Mouse (Mus musculus) right cerebral cortex, adult 18-20 months (tissue): ENCODE results near the gene Olfr1368.
"Not testable (repeated sequence)": the region's sequence is repeated elsewhere in the genome, so short reads cannot be mapped to it uniquely, and the experiment has no call there.

Experiments
- DNase-seq: peaks from one replicate; pipeline ENCODE4 v3.0.0; 2022; ENCODE audit warnings: mixed read lengths

Gene Olfr1368

DNA sequence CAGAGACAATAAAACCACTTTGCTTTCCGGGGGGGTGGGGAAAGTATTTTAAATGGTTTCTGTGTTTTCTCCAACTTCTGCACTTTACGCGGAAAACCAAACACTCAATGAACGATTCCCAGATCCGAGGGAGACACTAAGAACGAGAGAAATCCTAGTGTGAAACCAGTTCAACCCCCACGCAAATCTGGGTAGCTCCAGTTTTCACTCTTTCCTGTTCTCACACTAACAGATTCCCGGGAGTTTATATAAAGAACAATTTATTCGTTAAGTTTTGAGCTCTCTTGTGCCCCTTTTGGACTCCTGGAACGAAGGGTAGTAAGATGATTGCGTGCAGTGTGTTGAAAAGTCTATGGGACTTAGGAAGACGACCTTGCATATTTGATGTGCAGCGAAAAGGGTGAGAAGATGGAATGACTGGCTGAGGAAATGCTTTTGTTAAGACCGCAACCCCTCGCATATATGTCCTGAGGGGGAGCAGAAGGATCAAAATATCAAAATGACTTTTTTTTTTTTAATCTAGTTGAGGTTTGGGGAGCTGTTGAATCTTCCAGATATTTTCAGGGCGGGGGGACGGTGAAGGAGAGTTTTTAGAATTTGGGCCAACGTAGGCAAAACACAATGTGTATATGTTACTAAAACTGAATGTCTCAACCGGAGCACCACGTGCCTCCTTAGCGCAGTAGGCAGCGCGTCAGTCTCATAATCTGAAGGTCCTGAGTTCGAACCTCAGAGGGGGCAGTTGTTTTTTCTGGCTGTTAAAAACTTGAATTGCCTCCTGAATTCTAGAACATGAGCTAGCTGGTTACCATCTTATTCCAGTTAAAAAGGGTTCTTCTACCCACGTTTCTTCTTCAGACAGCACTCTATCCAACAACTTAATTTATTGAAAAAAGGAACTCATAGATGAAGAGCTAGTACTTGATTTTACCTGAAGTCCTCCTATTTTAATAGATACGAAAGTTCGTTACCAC, 21.6 kb upstream of the Olfr1368 start:
- DNase-seq = peak; percentile 83

GRCm38 (mm10) chr13:21162591-21162990, 16.9 kb upstream of the Olfr1368 start:
- DNase-seq = no peak

GRCm38 (mm10) chr13:21161591-21161990, 15.9 kb upstream of the Olfr1368 start:
- no peak for DNase-seq

DNA sequence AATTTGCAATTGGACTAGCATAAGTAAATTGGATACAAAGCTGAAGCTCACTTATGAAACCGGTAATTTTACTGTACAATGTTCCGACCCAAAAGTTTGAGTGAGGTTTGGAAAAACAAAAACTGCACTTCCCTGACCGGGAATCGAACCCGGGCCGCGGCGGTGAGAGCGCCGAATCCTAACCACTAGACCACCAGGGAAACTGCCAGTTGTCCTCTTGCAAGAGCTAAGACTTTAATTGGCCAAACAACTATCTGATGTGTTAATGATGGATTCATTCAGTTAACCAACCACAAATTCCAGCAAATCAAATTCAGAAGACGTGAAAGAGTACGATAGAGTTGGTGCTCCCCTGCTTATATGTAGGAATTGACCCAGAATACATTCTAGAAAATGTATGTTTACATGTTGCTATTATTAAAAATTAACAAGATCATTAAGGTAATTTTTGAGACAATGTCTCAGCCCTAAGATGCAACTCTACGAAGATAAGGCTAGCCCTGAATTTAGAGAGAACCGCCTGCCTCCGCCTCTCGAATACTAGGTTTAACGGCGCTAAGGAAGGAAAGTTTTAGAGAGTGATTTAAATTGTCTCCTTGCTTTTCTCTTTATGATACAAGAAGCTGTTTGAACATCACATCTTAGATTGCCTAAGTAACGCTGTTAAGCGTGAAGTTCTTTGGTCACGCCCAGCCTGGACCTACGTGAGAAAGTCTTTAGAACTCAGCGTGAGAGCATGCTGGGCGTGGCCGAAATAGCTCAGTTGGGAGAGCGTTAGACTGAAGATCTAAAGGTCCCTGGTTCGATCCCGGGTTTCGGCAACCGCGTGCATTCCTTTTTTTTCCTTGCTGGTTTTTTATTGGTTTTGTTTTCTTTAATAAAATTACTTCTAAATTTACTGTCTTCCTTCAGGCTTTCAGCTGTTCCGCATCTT, 15.3 kb upstream of the Olfr1368 start:
- peak; percentile 88 for DNase-seq

DNA sequence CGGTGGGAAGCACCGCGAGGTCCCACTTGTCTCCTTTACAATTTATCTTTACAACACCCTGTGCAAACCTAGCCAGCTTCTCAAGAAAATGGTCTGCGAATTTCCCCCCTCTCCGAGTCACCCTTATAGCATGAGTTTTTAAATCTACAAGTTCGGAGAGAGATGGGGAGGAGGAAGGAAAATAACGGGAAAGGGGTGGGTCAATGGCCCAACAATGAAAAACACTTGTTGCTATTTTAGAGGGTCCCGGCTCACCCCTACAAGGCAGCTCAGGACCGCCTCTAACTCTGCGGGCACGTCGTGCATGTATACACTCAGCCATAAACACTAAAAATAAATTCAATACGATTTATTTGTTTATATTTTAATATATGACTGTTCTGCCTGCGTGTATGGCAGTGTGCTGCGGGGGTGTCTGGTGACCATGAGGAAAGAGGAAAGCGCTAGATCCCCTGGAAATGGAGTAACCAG, 14.4 kb upstream of the Olfr1368 start:
- no peak for DNase-seq

DNA sequence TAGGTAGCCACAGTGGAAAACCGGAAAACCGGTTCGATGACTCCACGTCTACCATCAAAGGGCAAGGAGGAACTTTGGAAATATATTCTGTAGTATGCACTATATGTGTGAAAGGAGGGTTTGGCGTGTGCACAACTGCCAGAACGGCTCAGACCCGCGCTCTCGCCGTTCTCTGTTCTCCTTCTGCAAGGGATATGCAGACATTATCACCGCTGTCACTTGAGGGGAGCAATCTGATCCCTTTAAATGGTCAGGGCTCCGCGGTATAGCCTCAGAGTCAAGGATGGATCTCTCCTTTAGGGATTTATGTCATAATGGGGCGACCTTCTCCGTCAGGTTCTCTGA, 13.8 kb upstream of the Olfr1368 start:
- no peak for DNase-seq

- peak; percentile 87 for DNase-seq
Measured at GRCm38 (mm10) chr13:21158785-21159474, 13.3 kb upstream of the Olfr1368 start.

- DNase-seq = no peak
Measured at GRCm38 (mm10) chr13:21158071-21158470, 12.4 kb upstream of the Olfr1368 start.

- DNase-seq = no peak
Measured at GRCm38 (mm10) chr13:21155888-21156287, 10.2 kb upstream of the Olfr1368 start.

DNA sequence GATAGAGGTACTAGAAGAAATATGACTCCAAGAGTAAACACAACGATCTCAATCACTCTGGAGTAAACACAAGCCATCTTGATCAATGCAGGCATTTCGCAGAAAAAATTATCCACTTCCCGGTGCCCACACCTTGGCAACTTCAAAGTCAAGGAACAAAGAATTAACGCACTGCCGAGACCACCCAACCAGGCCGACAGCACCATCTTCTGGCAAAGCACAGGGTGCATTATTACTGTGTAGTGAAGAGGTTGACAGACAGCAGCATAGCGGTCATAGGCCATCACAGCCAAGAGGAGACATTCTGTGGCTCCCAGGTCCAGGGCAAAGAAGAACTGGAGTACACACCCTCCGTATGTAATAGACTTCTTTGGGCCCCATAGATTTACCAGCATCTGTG, 3.2 kb downstream of the Olfr1368 start:
- no peak for DNase-seq

DNA sequence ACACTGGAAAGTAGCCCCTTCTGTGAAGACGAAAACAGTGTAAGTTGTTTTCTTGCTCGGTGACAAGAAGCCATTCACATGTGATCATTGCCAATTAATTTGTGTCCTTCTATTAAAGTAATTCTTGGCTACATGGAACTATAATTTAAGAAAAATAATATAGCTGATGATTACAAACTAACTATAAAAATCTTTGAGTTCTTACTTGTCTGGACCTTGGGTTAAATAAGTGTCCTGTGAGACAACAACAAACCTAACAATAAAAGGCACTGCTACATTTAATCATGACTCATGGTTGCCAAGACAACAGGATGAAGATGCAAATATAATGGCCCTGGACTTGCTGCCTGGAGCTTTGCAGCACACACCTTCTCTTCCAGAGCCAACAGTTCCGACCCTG, 16.3 kb downstream of the Olfr1368 start, which contains the start of gene Olfr263:
TSS of gene Olfr263 (plus strand) at position 301 of the 400 bp plus-strand sequence.
- DNase-seq = not testable (repeated sequence)

- no peak for DNase-seq
Measured at GRCm38 (mm10) chr13:21114121-21114520, 31.5 kb downstream of the Olfr1368 start.

- DNase-seq = not testable (repeated sequence)
Measured at GRCm38 (mm10) chr13:21111183-21111582, 34.5 kb downstream of the Olfr1368 start, which contains the start of gene Olfr1369-ps1. Olfr1369-ps1 (plus strand) TSS chr13:21111483.

DNA sequence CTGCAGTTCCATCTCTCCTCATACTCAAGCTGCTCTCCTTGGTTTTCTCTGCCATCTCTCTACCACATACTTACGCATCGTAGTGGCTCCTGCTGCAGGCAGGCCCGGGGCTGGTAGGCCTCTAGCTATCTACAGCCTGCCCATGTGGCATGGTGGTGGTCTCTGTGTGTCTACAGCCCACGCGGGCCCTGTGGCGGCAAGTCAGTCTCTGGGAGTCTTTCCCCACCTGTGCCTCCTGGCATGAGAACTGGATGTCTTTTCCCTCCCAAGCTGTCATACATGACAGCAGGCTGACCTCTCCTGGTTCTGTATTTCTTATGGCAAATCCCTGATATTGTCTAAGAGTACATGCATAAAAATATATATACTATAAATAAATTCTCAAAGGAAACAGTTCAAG, 35.2 kb downstream of the Olfr1368 start:
- no peak for DNase-seq

GRCm38 (mm10) chr13:21109759-21110158, 35.9 kb downstream of the Olfr1368 start:
- no peak for DNase-seq
